Mouse (Mus musculus) megakaryocyte progenitor cell, adult 5-6 weeks (primary cell): ENCODE measurements around the gene Paxx. TPM values are rescaled to one million over a fixed set of nuclear protein-coding genes. Genes with fewer than 3 reads are reported as not detected.

Source experiments
- ATAC-seq: replicated peaks from 2 replicates; pipeline ENCODE4 v1.8.0; 2016; ENCODE audit warnings: mild to moderate bottlenecking, moderate TSS enrichment, inconsistent platforms; ENCODE audit not compliant: poor library complexity
- total RNA-seq, 2 experiments: library from RNA; stranded (forward) in 1 of 2; stranded (reverse) in 1 of 2; fragments of 157-497, 149-512 nt in 1 of 2; fragments of 200-1000 nt in 1 of 2; gene quantifications; 2 replicates each; pipeline versions ENCODE4 v1.2.3 to v1.2.4; 2015 to 2017

Paxx gene
- total RNA-seq (2015) (32.8 and 40.9 TPM in 2 replicates), total RNA-seq (2017) (15.3 and 21.3 TPM in 2 replicates)

DNA sequence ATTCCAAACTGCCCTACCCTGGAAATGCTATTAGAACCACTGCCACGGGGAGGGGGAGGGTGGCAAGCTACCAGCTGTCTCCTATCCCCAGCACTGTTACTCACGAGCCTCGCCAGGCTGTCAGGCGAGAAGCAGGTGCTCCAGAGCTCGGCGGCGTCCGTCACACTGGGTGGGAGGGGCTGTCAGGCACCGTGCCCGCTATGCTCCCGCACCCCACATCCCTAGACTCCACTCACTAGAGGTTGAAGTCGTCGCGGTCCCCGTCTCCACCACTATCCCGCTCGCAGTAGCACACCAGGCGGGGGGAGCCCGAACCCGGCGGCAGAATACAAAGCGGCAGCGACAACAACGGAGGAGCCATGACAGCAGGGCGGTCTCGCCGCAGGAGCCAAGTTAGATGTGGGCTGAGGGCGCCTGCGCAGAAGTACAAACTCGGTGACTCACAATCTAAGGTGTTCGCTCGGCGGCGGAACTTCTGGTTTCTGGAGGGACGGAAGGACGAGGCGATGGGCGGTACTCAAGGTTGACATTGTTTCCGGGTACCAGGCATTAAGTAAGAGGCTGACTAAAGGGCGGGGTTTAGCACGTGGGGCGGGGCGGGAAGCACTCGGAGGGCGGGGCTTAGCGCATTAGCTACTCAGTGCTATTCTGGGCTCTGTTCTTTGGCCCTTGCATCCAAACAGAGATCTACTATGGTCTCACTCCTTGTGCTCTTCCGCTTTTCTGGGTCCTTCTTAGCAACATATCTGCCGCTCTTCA lies at the start of gene Paxx:
Gene Paxx (minus strand): TSS at position 544 of the 759 bp plus-strand sequence.
- ATAC-seq = peak; percentile 83

DNA sequence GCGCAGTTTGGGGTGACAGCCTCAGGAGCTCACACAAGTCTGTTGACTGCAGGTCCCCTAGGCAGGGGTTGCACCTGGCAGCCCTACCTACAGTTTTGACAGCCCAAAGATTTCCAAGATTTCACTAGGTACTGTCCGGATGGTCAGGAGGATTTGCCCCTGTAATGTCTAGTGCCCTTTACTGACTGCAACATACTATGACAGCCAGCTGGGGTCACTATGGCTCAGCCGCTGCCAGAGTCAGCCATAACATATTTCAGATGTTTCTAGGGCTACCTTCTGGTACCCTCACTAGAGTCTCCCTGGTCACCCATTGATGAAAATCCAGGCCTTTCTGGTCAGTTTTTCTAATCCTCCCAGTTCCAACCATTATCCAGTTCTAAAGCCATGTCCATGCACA lies 49.0 kb upstream of the Paxx start:
- 0 out of 2 replicates have a peak, but pooled peaks have one; percentile 47 for ATAC-seq

DNA sequence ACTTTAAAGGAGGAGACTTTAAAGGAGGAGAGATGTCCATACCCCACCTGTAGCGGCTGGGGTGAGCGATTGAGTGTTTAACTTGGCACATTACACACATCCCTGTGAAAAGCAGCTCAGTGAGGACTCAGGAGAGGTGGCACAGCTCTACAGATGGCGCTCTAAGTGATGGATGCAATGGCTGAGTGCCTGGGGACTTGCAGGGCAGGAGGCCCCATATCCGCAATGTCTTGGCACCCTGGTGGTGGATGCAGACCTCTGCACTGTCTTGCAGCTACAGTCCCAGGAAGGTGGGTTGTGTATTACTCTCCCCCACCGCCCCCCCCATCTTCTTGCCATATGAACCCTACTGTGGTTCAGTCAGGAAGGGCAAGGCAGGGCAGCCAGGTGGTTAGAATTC lies 46.1 kb upstream of the Paxx start:
- peak; percentile 90 for ATAC-seq

DNA sequence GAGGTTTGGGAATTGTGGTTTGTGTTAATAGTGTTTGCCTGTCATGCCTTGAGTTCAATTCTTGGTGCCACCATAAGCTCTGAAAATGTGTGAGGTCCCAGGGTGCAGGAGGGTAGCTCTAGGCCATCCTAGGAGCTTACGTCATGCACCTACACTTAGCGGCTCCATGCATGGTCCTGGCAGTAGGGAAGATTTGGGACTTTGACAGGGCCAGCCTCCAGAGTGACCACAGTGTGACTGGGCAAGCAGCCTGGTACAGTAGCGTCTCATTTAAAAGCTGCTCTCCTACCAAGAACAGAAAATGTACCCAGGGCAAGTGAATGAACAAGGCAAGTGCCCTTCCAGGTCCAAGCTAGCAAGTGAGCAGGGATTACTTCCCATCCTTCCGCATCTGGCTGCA lies 45.0 kb upstream of the Paxx start:
- no peak for ATAC-seq

DNA sequence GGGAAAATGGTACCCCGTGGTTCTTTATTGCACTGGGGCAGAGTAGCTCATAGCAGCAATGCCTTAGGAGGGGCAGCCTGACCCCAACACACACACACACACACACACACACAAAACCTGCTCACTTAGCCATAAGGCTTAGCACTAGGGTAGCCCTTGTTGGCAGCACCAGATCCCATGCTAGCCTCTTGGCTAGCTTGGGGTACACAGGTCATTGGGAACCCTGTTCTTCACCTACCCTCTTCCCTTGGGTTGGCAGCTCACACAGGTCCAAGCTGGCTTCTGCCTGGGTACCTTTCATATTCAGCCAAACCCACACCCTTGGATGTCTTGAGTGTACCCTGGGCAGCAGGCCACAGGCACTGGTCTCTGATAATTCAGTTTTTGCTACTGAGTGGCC lies 44.1 kb upstream of the Paxx start:
- ATAC-seq = no peak

DNA sequence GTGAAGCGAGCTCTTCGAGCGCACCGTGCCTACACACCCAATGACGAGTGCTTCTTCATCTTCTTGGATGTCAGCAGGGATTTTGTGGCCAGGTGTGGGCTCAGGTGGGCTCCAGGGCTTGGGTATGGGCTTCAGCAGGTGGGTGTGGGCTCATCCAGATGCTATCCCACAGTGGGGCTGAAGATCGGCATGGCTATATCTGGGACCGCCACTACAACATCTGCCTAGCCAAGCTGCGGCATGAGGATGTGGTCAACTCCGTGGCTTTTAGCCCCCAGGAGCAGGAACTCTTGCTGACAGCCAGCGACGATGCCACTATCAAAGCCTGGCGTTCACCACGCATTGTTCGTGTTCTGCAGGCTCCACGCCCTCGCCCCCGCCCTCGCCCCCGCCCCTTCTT lies 43.6 kb upstream of the Paxx start:
- ATAC-seq = no peak

DNA sequence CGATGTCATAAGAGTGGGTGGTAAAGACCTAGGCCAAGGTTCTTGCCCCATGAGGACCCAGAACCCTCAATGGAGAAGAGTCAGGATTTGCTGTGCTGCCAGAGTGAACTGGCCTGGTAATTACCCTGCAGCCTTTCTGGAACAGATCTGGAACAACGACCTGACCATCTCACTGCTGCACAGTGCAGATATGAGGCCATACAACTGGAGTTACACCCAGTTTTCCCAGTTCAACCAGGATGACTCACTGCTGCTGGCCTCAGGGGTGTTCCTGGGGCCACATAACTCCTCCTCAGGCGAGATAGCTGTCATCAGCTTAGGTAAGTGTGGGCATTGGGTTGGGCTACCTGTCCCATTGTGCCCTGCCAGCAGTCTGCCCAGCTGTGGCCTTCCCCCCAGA lies 41.8 kb upstream of the Paxx start:
- 0 out of 2 replicates have a peak, but pooled peaks have one; percentile 7 for ATAC-seq

DNA sequence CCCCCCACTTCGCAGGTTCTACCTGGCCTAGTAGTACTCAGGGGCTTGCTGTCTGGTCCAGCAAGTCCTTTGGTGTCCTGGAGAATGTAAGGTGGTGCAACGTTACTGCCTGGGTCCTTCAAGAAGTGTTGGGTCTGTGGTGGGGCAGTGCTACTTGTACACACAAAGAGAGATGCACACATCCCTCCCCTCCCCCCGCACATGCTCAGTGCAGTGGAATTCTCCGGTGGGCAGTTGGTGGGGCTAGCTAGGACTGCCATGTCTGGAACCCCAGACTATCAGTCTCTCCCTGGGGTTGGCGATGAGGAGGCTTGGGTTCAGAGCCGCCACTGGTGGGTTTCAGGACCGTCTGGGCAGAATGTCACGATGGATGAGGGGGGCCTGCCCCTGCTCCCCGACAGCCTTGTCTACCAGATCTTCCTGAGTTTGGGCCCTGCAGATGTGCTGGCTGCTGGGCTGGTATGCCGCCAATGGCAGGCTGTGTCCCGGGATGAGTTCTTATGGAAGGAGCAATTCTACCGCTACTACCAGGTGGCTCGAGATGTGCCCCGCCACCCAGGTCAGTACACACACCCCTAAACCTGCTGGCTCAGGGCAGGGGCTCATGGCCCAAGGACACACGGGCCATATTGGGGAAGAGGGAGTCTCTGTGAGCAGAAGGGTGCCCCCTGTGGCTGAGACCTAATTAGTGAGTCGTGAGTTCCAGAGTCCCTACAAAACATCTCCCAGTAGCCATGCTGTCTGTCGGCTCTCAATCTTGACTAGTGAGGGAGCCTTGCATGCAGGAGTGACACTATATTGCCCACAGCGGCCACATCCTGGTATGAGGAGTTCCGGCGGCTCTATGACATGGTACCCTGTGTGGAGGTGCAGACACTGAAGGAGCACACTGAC lies 40.9 kb upstream of the Paxx start, which contains the start of gene C8g:
Gene C8g (minus strand): TSS at position 127 of the 894 bp plus-strand sequence.
- ATAC-seq = no peak

DNA sequence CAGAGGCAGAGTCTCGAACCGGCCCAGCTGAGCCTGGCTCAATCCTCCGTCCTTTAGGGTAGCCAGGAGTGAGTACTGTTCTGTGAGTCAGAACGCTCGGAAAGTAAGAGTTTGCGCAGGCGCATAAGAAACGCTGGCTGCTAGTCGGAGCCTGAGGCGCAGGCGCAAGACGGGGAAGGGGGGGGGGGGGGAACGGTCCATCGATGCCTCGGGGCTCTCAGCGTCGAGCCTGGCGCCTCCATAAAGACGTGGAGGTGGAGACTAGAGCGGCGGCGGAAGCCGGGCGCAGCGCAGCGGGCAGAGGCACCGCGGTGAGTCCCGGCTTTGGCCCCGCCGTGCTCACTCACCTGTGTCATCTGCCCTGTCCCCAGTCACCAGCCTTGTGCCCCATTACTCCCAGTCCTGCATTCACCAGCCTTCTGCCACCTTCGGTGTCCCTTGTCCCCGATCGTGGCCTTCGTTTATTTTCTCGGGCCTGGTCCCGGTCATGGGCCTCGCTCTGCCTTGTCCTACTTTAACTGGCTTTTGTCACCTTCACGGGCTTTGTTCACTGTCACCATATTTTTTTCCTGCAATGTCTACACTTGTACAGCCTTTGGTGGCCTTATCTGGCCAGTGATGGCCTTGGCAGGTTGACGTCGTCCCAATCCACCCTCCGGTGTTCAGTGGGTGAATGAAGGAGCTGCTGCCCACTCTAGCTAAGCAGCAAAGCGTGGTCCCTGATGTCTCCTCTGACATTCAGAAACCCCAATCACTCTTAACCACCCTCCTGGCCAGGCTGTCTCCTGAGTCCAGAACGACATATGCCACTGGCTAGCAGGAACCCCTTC lies 39.9 kb upstream of the Paxx start, which contains the start of gene Fbxw5:
Gene Fbxw5 (plus strand): TSS at position 175 of the 830 bp plus-strand sequence.
- ATAC-seq = peak; percentile 84

DNA sequence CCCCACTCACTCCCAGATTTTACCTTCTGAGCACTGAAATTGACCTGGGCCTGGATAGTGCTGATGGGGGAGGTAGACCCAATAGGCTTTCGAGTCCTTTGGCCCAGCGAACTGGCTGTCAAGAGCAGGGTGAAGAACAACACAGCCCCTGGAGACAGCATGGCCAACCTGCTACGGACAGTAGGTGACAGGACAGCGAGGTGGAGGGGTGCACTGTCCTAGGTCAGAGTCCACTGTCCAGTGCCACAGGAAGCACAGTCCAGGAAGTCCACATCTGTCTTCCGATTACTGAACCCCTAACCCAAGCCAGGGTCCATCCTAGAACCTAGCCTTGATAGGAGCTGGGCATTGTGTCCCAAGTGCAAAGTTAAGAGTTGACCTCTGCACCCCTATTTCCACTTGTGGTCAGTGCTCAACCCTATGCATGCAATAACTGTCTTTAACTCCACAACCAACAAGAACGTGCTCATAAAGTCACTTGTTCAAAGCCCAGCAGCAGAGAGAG lies 39.2 kb upstream of the Paxx start:
- ATAC-seq = no peak

DNA sequence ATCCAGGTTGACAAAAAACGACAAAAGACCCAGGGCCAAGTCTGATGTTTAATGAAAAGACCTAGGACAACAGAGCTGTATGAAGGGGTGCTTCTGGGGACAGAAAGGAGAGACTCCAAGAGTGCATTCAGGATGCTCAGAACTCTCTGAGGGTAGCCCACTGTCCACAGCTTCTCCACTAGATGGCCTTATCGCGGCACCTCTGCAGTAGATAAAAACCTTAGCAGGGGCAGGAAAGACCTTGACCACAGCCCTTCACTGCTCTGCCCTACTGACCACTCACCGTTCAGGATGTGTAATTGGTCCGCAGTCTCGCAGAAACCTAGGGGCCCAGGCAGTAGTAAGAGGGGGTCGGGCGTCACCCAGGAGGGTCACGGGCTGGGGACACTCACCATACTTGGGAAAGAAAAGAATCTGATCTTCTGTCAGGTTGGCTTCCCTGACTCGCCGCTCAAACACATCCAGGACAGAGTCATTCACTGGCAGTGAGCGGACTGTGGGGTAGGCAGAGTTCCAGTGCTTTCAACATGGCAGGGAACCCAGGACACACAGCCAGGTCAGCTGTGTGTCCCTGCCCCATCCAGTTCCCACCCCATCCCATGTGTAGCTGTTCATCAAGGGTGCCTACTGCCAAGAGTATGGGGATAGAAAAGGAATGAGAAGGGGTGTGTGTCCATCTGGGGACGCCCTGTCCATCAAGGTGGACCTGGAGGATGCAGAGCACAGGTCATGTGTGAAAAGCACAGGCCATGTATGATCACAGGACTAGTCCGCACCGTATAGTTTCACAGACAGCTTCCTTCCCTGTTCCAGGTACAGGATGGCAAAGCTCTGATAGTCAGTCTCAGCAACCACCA lies 38.0 kb upstream of the Paxx start:
- no peak for ATAC-seq

DNA sequence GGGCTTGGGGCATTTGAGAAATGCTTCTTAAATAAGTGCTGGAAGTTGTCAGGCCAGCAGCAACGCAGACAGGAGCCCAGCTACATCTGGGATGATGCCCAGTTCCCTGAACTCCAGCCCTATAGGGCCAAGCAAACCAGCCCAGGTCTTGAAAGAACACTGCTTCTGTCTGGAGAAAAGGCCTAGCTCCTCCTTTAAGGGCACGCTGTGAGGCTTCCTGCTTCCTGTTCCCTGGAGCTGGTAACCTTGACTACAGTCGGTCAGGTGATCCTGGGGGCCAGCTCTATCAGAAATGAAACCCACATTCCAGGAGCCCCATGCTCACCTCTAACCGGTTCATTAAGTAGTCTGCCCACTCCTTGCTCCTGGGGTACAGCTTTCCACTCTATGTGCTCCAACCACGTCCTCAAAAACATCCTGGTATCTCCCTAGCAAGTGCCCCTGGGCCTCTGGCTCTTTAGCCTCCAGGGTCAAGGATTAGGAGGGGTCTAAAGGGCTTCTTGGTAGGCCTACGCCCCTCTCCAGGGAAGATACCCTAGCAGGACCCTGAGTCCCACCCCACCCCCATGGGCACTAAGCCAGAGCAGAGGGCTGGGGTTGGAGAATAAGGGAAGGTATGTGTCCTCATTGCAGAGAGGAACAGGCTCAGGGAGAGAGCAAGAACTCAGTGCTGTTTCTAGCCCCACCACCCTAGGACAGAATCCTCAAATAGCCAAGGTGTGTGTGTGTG lies 37.1 kb upstream of the Paxx start:
- ATAC-seq = 0 out of 2 replicates have a peak, but pooled peaks have one; percentile 6

DNA sequence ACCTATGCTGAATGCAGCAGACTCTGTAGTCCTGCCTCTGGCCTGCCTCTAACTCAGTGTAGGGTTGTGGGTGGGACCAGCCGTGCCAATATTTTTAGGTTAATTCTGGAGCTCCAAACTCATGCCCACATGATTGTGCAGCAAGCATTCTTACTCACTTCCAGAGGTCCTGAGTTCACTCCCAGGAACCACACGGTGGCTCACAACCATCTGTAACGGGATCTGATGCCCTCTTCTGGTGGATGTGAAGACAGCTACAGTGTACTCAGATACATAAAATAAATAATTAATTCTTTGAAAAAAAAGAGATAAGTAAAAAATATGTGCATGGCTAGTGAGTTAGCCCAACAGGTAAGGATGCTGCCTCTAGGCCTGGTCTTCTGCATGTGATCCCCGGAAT lies 35.6 kb upstream of the Paxx start:
- no peak for ATAC-seq

DNA sequence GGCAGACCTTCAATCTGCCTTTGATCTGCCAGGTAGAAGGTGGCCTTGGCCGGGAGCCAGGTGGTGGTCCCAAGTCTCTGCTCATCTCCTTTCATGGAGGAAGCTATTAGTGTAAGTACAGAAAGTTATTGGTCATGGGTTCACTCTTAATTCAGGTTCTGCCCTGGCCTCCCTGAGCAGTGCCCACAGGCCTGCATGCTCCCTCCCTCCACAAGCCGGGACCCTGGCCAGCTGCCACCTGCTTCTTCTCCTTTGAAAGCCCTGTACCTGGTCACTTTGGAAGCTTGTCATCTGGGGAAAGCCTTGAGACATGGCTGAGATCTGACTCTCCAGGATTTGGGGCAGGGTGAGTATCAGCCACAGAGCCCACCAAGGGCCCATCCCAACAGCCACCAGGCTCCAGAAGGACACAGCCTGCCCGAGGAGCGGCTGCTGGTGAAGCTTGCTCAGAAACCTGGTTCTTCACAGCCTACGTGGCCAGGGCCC lies 32.6 kb upstream of the Paxx start, which contains the start of gene Lcn12:
Gene Lcn12 (minus strand): TSS at position 436 of the 486 bp plus-strand sequence.
- ATAC-seq = no peak

DNA sequence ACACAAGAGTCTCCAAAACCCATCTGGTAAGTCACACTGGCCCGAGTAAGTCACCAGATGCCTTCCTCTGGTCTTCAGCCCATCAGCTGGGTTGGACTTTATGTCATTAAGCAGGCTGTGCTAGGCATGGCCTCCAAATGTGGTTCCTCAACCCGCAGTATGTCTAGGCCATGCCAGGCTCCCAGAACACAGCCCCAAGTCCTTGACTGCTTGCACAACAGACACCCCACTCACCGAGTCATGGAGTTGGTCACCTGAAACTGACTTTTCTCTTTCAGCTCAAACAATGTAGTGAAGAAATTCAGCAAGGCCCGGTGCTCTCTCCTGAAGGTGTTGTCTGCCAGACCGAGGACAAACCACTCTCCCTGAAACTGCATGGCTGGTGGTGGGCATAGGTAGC lies 32.1 kb upstream of the Paxx start:
- ATAC-seq = no peak

DNA sequence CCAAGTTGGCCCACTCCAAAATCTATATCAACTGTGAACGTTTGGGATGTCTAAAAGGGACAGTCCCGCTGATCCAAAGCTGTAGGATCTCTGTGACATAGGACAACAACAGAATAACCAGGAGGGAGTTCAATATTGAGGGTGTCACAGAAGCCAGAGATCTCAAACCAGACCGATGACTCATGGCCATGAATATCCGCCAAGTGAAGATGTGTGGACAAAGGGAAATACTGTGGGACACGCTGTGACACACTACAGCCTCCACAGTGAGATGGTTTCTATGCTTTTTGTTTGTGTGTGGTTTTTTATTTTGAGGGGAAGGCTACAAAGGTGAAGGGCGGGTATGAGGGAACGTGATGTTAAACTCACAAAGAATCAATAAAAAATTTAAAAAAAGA lies 27.8 kb upstream of the Paxx start:
- ATAC-seq = no peak

DNA sequence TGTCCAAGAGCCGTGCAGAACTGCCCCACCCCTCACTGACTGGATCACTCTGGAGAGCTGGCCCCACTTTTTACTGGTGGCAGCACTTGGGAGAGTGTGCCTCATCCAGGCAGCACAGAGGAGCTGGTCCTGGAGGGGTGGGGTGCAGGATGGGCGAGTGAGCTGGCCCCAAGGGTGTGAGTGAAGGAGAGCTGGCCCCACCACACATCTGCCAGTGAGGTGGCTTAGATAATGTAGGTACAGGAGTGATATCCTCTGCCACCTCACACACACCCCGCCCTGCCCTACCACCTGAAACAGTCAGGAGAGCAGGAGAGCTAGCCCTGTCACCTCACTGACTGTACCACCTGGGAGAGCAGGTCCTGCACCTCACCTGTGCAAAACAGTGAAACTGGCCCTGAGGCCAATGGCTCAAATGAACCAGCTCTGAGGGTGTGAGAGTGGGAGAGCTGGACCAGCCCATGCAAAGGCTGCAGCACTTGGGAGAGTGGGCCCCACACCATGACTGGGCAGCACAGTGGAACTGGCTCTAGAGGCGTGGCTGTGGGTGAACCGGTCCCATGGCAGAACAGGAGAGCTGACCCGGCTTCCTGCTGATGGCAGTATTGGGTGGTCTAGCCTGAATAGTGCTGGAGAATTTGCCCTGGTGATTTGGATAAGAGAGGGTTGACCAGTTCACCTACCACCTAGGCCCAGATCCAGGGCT lies 27.2 kb upstream of the Paxx start:
- no peak for ATAC-seq
